Mouse (Mus musculus) limb, embryonic 11.5 days (tissue): ENCODE data around the gene 4930407I10Rik. TPM values are rescaled to one million over a fixed set of nuclear protein-coding genes. Genes with fewer than 3 reads are reported as not detected.

ENCODE experiments used
- ATAC-seq: fragments of 200-750 bp; cut with Nextera tagmentation; 2 replicates; pipeline ENCODE4 v1.8.0; 2017; ENCODE audit warnings: low read depth; ENCODE audit not compliant: insufficient number of reproducible peaks, low FRiP score, low TSS enrichment
- DNase-seq: peaks from one replicate; pipeline ENCODE4 v3.0.0-alpha.2; 2015; ENCODE audit warnings: low spot score
- H3K27ac ChIP-seq: fragments of 300-500 bp; sonication (generic); replicated peaks from 2 replicates; pipeline ENCODE4 v1.5.1; 2014; ENCODE audit warnings: low read depth, mild to moderate bottlenecking, low read length
- H3K27me3 ChIP-seq: fragments of 300-500 bp; sonication (generic); 2 replicates; pipeline ENCODE4 v1.6.1; 2014; ENCODE audit warnings: mild to moderate bottlenecking, low read length, mixed read lengths; ENCODE audit not compliant: control insufficient read depth, insufficient read depth
- H3K36me3 ChIP-seq: fragments of 300-500 bp; sonication (generic); 2 replicates; pipeline ENCODE4 v1.6.1; 2014; ENCODE audit warnings: mild to moderate bottlenecking, low read length, moderate library complexity, mixed read lengths; ENCODE audit not compliant: control insufficient read depth, insufficient read depth
- H3K4me1 ChIP-seq: fragments of 300-500 bp; sonication (generic); 2 replicates; pipeline ENCODE4 v1.6.1; 2014; ENCODE audit warnings: low read length, mixed read lengths; ENCODE audit not compliant: control insufficient read depth, insufficient read depth
- H3K4me2 ChIP-seq: fragments of 300-500 bp; sonication (generic); 2 replicates; pipeline ENCODE4 v1.6.1; 2014; ENCODE audit warnings: low read depth, mild to moderate bottlenecking, moderate library complexity; ENCODE audit not compliant: severe bottlenecking
- H3K4me3 ChIP-seq: fragments of 300-500 bp; sonication (generic); 2 replicates; pipeline ENCODE4 v1.5.1; 2014; ENCODE audit warnings: low read depth, low read length
- H3K9ac ChIP-seq: fragments of 300-500 bp; sonication (generic); 2 replicates; pipeline ENCODE4 v1.6.1; 2014; ENCODE audit warnings: mild to moderate bottlenecking, low read length
- H3K9me3 ChIP-seq: fragments of 300-500 bp; sonication (generic); 2 replicates; pipeline ENCODE4 v1.6.1; 2016; ENCODE audit warnings: low read length; ENCODE audit not compliant: control insufficient read depth
- WGBS: fragments of 180-500 bp; shearing (Covaris S2); extraction: QIAGEN DNeasy Blood & Tissue Kit; methylation state at CpG from one replicate; pipeline ENCODE4 v1.1.7; 2014; 5-methylcytosine and 5-hydroxymethylcytosine counted together
- polyA plus RNA-seq: library from polyadenylated mRNA; unstranded; fragments of >200 nt; fragmentation: Nextera tagmentation; extraction: Ambion mirVana; gene quantifications from 2 replicates; pipeline ENCODE4 v1.2.1, GENCODE M21; 2014

The 4930407I10Rik gene
- polyA plus RNA-seq, 1 experiment from 2014 or later = not detected

DNA sequence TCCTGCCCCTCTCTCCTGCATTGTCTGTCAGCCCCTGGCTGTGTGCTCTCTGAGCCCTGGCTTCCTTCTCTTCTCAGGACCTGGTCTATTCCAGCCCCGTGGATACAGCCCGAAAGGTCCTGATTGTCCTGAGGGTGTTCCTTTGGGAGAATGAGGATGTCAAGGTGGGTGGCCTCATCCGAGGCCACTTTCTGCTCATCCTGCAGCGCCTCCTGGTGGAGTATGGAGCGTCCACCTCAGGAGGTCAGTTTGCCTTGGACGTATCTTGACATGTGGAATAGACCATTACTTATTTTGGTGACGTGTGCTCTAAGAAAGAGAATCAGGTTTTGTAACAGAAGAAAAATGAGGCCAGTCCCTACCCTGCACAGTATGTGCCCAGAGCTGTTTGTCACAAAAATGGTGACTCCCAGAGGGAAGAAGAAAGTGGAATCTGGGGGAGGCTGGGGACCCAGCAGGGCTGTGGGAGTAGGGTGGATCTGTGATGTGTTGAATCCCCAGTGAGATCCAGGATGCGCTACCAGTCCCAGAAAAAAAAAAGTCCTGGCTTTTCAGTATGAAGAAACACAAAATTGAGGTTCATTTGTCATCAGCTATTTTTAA, 48.1 kb downstream of the 4930407I10Rik start:
- Histone ChIP-seq H3K27me3 (no peaks in the 10 kb centered on the region), H3K9ac (no peak overlapping the region), H3K36me3 (no peaks in the 10 kb centered on the region), H3K9me3 (no peaks in the 10 kb centered on the region), H3K4me1 (no peaks in the 10 kb centered on the region), H3K4me2 (no peak overlapping the region), H3K4me3 (no peak overlapping the region), H3K27ac (no peak overlapping the region)
- WGBS = 25% methylated on average over 8 of the region's 8 CpGs
- DNase-seq (peak; percentile 65), ATAC-seq (no peak)

Other genes starting within 250 kb of the 4930407I10Rik start
- 16.7 and 16.8 TPM in 2 replicates for gene Tob2, start 200.4 kb upstream of the 4930407I10Rik start, polyA plus RNA-seq
- 240 and 243 TPM in 2 replicates for gene Phf5a, start 187.2 kb upstream of the 4930407I10Rik start, polyA plus RNA-seq
- 158 and 162 TPM in 2 replicates for gene Aco2, start 186.8 kb upstream of the 4930407I10Rik start, polyA plus RNA-seq
- gene Polr3h, start 132.9 kb upstream of the 4930407I10Rik start, polyA plus RNA-seq = 68.2 and 71.3 TPM in 2 replicates
- gene Csdc2, start 122.4 kb upstream of the 4930407I10Rik start, polyA plus RNA-seq = 4.9 TPM in 2 replicates
- gene Pmm1, start 98.2 kb upstream of the 4930407I10Rik start, polyA plus RNA-seq = 15.3 and 16.0 TPM in 2 replicates
- not detected in 2 replicates for gene 1700029P11Rik, start 78.6 kb upstream of the 4930407I10Rik start, polyA plus RNA-seq
- gene Xrcc6, start 71.3 kb upstream of the 4930407I10Rik start, polyA plus RNA-seq = 91.0 and 105 TPM in 2 replicates
- 34.4 and 37.7 TPM in 2 replicates for gene Desi1, start 25.3 kb upstream of the 4930407I10Rik start, polyA plus RNA-seq
- 326 and 338 TPM in 2 replicates for gene Snu13, start 11.6 kb upstream of the 4930407I10Rik start, polyA plus RNA-seq
- gene Mei1, start 10.8 kb downstream of the 4930407I10Rik start, polyA plus RNA-seq = 0.05 and 0.14 TPM in 2 replicates
- gene Ccdc134, start 68.8 kb downstream of the 4930407I10Rik start, polyA plus RNA-seq = 22.3 and 24.4 TPM in 2 replicates
- gene Srebf2, start 88.0 kb downstream of the 4930407I10Rik start, polyA plus RNA-seq = 129 and 138 TPM in 2 replicates
- 0.31 TPM in 1 of 2 replicates, not detected in the other for gene Shisa8, start 153.7 kb downstream of the 4930407I10Rik start, polyA plus RNA-seq
- gene Tnfrsf13c, start 165.2 kb downstream of the 4930407I10Rik start, polyA plus RNA-seq = 0.27 TPM in 1 of 2 replicates, not detected in the other
- 88.0 and 89.3 TPM in 2 replicates for gene Cenpm, start 185.6 kb downstream of the 4930407I10Rik start, polyA plus RNA-seq
- not detected in 2 replicates for gene 1500009C09Rik, start 193.2 kb downstream of the 4930407I10Rik start, polyA plus RNA-seq
- 37.6 and 47.4 TPM in 2 replicates for gene Sept3, start 215.7 kb downstream of the 4930407I10Rik start, polyA plus RNA-seq
- 0.20 TPM in 1 of 2 replicates, not detected in the other for gene Wbp2nl, start 239.8 kb downstream of the 4930407I10Rik start, polyA plus RNA-seq